Mouse (Mus musculus) bone marrow, adult 2 months (tissue): Measurements from ENCODE around the gene Jun.

ENCODE experiments used
- CTCF ChIP-seq: fragments of 200-500 bp; IDR thresholded peaks from 2 replicates; pipeline ENCODE4 v1.5.1; 2011; ENCODE audit warnings: low read length, control low read depth; ENCODE audit not compliant: control insufficient read depth, insufficient read depth
- POLR2A ChIP-seq: fragments of 200-500 bp; IDR thresholded peaks from 2 replicates; pipeline ENCODE4 v1.6.1; 2011; ENCODE audit warnings: low read depth, mild to moderate bottlenecking, control low read depth, low read length, borderline replicate concordance; ENCODE audit not compliant: control insufficient read depth

- no peak for TF ChIP-seq CTCF
- TF ChIP-seq POLR2A, result no peak
Measured at GRCm38 (mm10) chr4:95007759-95008158, 44.3 kb downstream of the Jun start.
